Mouse (Mus musculus) lung, postnatal 0 days (tissue): ENCODE measurements around the gene Cd101. TPM values are rescaled to one million over a fixed set of nuclear protein-coding genes. Genes with fewer than 3 reads are reported as not detected.

Source experiments
- ATAC-seq: fragments of 200-750 bp; cut with Nextera tagmentation; 2 replicates; pipeline ENCODE4 v1.8.0; 2017; ENCODE audit warnings: moderate library complexity
- DNase-seq: peaks from one replicate; pipeline ENCODE4 v3.0.0-alpha.2; 2016; ENCODE audit warnings: low spot score
- H3K27ac ChIP-seq: fragments of 300-500 bp; sonication (generic); 2 replicates; pipeline ENCODE4 v1.5.1; 2014; ENCODE audit warnings: antibody characterized with exemption, mild to moderate bottlenecking, low read length, mixed read lengths
- H3K27me3 ChIP-seq: fragments of 300-500 bp; sonication (generic); replicated peaks from 2 replicates; pipeline ENCODE4 v1.6.1; 2014; ENCODE audit warnings: low read length, mixed read lengths; ENCODE audit not compliant: insufficient read depth
- H3K36me3 ChIP-seq: fragments of 300-500 bp; sonication (generic); 2 replicates; pipeline ENCODE4 v1.6.1; 2014; ENCODE audit warnings: low read length, mixed read lengths; ENCODE audit not compliant: insufficient read depth
- H3K4me1 ChIP-seq: fragments of 300-500 bp; sonication (generic); 2 replicates; pipeline ENCODE4 v1.6.1; 2014; ENCODE audit warnings: antibody characterized with exemption, low read depth, low read length, mixed read lengths; ENCODE audit not compliant: insufficient read depth
- H3K4me2 ChIP-seq: fragments of 300-500 bp; sonication (generic); replicated peaks from 2 replicates; pipeline ENCODE4 v1.6.1; 2014; ENCODE audit warnings: low read depth, mild to moderate bottlenecking, low read length, moderate library complexity, mixed read lengths
- H3K4me3 ChIP-seq: fragments of 300-500 bp; sonication (generic); 2 replicates; pipeline ENCODE4 v1.5.1; 2014; ENCODE audit warnings: low read depth, low read length
- H3K9ac ChIP-seq: fragments of 300-500 bp; sonication (generic); replicated peaks from 2 replicates; pipeline ENCODE4 v1.6.1; 2014; ENCODE audit warnings: low read depth, mild to moderate bottlenecking
- H3K9me3 ChIP-seq: fragments of 300-500 bp; sonication (generic); 2 replicates; pipeline ENCODE4 v1.6.1; 2016; ENCODE audit warnings: low read length, mixed read lengths
- CTCF ChIP-seq: IDR thresholded peaks from 2 replicates; pipeline ENCODE4 v1.5.1; 2016; ENCODE audit warnings: antibody characterized with exemption, mild to moderate bottlenecking
- EP300 ChIP-seq: IDR thresholded peaks from 2 replicates; pipeline ENCODE4 v1.6.1; 2016; ENCODE audit warnings: antibody characterized with exemption, mild to moderate bottlenecking, control low read depth
- WGBS: fragments of 180-500 bp; shearing (Covaris S2); extraction: QIAGEN DNeasy Blood & Tissue Kit; methylation state at CpG from one replicate; pipeline ENCODE4 v1.1.7; 2014; 5-methylcytosine and 5-hydroxymethylcytosine counted together
- polyA plus RNA-seq: library from polyadenylated mRNA; unstranded; fragments of >200 nt; fragmentation: Nextera tagmentation; extraction: Ambion mirVana; gene quantifications from 2 replicates; pipeline ENCODE4 v1.2.1, GENCODE M21; 2015

Cd101 gene
- polyA plus RNA-seq, 1 experiment from 2014 or later, result 0.90 TPM

- H3K36me3 ChIP-seq, result no peaks in the 10 kb centered on the region
- peak within 1 kb of the TSS; percentile 51 for H3K9ac ChIP-seq
- under 1% methylated on average over 37 of the region's 40 CpGs for WGBS
- H3K27ac ChIP-seq, result no peak within 1 kb of the TSS
- peak within 1 kb of the TSS; percentile 88 for H3K4me2 ChIP-seq
- H3K9me3 ChIP-seq, result no peaks in the 10 kb centered on the region
- TF ChIP-seq CTCF (no peak), EP300 (no peak)
- DNase-seq, result peak; percentile 96
- peak; percentile 100 for ATAC-seq
- H3K4me3 ChIP-seq, result peak within 1 kb of the TSS; percentile 58
- H3K27me3 ChIP-seq, result no peaks in the 10 kb centered on the region
- peaks cover 3% of the 10 kb centered on the region; the same call in 1 of the 2 replicates for H3K4me1 ChIP-seq
Measured at GRCm38 (mm10) chr3:100969176-100969917, 60.0 kb downstream of the Cd101 start, which contains the start of gene Ttf2. Ttf2 (minus strand) TSS chr3:100969663.

DNA sequence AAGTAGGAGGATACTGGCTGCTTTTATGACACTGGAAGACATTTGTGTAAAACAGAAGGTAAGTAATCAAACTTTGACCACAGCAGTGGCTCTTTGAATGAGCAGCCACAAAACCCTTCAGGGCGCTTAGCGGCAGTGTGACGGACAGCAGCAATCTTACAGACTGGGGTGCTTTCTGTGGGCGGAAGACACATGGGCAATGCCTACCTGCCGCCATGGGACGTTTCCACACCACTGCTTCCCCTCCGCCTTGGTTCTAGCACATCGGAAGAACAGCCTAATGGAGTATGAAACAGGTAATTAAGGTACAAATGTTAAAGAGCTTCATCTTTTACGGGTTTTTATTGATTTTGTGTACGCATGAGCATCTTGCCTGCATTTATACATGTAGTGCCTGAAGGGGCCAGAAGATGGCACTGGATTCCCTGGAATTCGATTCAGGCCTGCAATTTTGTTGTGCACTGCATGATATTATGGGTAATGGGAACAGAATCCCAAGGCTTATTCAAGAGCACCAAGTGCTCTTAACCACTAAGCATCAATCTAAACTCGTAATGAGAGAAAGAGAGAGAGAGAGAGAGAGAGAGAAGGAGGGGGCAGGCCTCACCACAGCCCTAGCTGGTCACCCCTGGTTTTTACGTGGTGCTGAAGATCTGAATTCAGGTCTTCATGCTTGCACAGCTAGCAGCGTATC lies 65.4 kb downstream of the Cd101 start:
- Histone ChIP-seq H3K36me3 (peaks cover 8% of the 10 kb centered on the region; the same call in 1 of the 2 replicates), H3K27ac (no peak overlapping the region), H3K27me3 (no peaks in the 10 kb centered on the region), H3K4me1 (no peaks in the 10 kb centered on the region), H3K9ac (no peak overlapping the region), H3K4me3 (no peak overlapping the region), H3K9me3 (no peaks in the 10 kb centered on the region), H3K4me2 (no peak overlapping the region)
- 79% methylated on average over 14 of the region's 14 CpGs for WGBS
- peak; percentile 81 for TF ChIP-seq CTCF
- TF ChIP-seq EP300, result no peak
- ATAC-seq, result no peak
- peak; percentile 53 for DNase-seq

DNA sequence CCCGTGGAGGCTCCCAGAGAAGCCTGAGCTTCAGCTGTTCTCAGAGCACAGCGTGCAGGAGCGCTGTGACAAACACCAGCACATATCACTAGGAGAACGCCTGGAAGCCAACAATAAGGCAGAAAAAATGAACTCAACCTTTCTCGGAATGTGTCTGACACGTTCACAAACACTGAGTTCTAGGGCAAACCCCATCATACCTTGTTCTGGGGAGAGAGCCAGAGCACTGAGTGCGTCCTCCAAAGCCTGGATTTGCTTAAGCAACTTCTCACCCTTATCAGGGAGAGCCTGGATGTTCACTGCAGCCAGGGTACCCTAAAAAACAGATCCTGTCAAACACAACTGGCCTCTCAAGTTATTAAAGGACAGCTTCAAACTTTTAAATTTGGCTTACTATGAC lies 67.9 kb downstream of the Cd101 start:
- Histone ChIP-seq H3K9ac (no peak overlapping the region), H3K4me3 (no peak overlapping the region), H3K27ac (peak overlapping the region; percentile 43; the same call in 1 of the 2 replicates), H3K36me3 (peaks cover 14% of the 10 kb centered on the region), H3K9me3 (no peaks in the 10 kb centered on the region), H3K27me3 (no peaks in the 10 kb centered on the region), H3K4me1 (no peaks in the 10 kb centered on the region), H3K4me2 (no peak overlapping the region)
- WGBS, result 71% methylated on average over 7 of the region's 7 CpGs
- TF ChIP-seq CTCF, result no peak
- TF ChIP-seq EP300, result peak; percentile 19; the same call in 1 of the 2 replicates
- DNase-seq, result peak; percentile 60
- ATAC-seq, result peak; percentile 91

DNA sequence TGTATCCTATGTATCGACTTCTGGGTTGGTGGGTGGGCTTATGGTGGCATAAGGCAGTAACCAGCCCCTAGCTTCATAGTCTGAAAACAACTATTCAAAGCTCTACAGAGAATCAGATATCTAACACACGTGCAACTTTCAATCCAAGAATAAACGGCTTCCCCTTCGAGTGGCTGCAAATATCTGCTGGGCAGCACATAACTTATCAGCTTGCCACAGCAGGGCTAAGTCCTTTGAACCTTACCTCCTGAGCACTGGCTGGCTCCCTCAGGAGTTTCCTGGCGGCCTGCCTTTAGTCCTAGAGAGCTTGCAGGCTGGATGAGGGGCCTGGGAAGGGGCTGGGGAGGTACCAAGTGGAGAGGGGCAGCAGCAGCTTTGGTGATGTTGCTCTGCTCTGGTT lies 68.3 kb downstream of the Cd101 start:
- H3K9ac ChIP-seq, result no peak overlapping the region
- no peak overlapping the region for H3K4me3 ChIP-seq
- TF ChIP-seq CTCF (no peak), EP300 (no peak)
- ATAC-seq (peak; percentile 25), DNase-seq (peak; percentile 7)
- no peaks in the 10 kb centered on the region for H3K9me3 ChIP-seq
- peaks cover 14% of the 10 kb centered on the region for H3K36me3 ChIP-seq
- H3K27ac ChIP-seq, result peak overlapping the region; percentile 43; the same call in 1 of the 2 replicates
- 65% methylated on average over 5 of the region's 5 CpGs for WGBS
- H3K4me2 ChIP-seq, result no peak overlapping the region
- no peaks in the 10 kb centered on the region for H3K4me1 ChIP-seq
- no peaks in the 10 kb centered on the region for H3K27me3 ChIP-seq

GRCm38 (mm10) chr3:100954616-100955015 lies 74.7 kb downstream of the Cd101 start:
- H3K4me2 ChIP-seq, result no peak overlapping the region
- DNase-seq (no peak), ATAC-seq (no peak)
- H3K36me3 ChIP-seq, result peaks cover 35% of the 10 kb centered on the region
- H3K4me3 ChIP-seq, result no peak overlapping the region
- no peaks in the 10 kb centered on the region for H3K9me3 ChIP-seq
- no peak overlapping the region for H3K27ac ChIP-seq
- no peaks in the 10 kb centered on the region for H3K4me1 ChIP-seq
- H3K27me3 ChIP-seq, result no peaks in the 10 kb centered on the region
- no peak for TF ChIP-seq EP300
- TF ChIP-seq CTCF, result peak; percentile 50
- H3K9ac ChIP-seq, result no peak overlapping the region

- no peak overlapping the region for H3K4me3 ChIP-seq
- H3K4me2 ChIP-seq, result no peak overlapping the region
- H3K27me3 ChIP-seq, result no peaks in the 10 kb centered on the region
- no peaks in the 10 kb centered on the region for H3K4me1 ChIP-seq
- H3K9me3 ChIP-seq, result no peaks in the 10 kb centered on the region
- ATAC-seq, result no peak
- TF ChIP-seq CTCF (no peak), EP300 (no peak)
- no peak for DNase-seq
- no peak overlapping the region for H3K27ac ChIP-seq
- H3K9ac ChIP-seq, result no peak overlapping the region
- 80% methylated on average over 4 of the region's 4 CpGs for WGBS
- peaks cover 29% of the 10 kb centered on the region; the same call in 1 of the 2 replicates for H3K36me3 ChIP-seq
Measured at GRCm38 (mm10) chr3:100951531-100951930, 77.8 kb downstream of the Cd101 start.
